Mouse (Mus musculus): ENCODE measurements around the gene Pin1.
"Not testable (repeated sequence)": the region's sequence is repeated elsewhere in the genome, so short reads cannot be mapped to it uniquely, and the experiment has no call there.

Gene Pin1

GRCm38 (mm10) chr9:20662325-20662724 is 10.4 kb downstream of the Pin1 start:
- DNase-seq (ENCODE audit: low spot score in 2 of 2), result peak; percentile 87 to 88

DNA sequence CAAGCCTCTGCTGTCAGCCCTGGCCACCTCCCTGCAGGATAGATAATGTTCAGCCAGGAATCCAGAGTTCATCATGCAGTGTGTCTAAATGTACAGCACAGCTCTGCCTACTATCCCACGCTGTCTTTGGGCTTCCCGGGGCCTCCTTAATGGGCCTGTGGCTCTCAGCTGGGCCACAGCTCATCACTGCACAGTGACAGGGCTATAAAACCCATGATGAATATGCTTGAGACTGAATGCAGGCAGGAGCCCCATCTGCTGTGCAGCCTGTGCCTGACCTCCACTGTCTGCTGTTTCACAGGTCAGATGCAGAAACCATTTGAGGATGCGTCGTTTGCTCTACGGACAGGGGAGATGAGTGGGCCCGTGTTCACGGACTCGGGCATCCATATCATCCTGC is 11.0 kb downstream of the Pin1 start:
- no peak for DNase-seq (ENCODE audit: low spot score in 2 of 2)

DNA sequence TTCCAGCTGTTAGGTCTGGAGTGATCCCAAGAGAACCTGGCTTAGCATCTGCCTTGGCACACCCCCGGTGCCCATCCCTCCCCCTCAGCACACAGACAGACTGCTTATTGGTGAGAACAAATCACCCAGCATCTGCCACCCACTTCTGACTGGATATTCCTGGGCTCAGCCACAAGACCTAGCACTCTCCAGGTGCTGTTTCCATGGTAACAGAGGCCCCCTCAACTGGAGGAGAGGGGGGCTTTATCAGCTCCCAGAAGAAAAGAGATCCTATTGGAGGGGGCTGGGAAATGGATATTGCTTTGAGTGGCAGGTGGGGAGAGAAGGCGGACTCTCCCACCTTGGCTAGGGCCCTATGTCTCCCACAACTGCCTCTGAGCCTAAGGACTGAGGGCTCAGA is 12.1 kb downstream of the Pin1 start:
- peak; percentile 78 to 81 for DNase-seq (ENCODE audit: low spot score in 2 of 2)

DNA sequence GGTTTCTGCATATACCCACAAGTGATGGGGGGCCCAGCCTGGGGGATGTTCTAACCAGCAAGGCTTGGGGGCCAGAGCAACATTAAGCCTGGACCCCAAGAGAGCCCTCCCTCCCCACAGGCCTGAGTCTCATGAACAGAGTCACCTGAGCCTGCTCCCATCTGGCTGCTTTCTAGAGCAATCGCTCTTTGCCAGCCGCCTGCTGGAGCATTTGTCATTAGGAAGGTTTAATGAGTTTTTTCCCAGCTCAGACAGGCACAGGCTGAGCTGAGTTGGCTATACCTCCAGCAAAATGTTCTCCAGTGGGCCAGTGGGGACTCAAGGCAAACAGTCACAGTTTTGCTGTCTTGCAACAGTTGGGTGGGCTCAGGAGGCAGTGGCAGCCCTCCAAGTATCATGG is 12.5 kb downstream of the Pin1 start:
- peak; percentile 57 to 66 for DNase-seq (ENCODE audit: low spot score in 2 of 2)

- DNase-seq (ENCODE audit: low spot score in 2 of 2), result no peak
Observed at GRCm38 (mm10) chr9:20664982-20665637, 13.2 kb downstream of the Pin1 start.

DNA sequence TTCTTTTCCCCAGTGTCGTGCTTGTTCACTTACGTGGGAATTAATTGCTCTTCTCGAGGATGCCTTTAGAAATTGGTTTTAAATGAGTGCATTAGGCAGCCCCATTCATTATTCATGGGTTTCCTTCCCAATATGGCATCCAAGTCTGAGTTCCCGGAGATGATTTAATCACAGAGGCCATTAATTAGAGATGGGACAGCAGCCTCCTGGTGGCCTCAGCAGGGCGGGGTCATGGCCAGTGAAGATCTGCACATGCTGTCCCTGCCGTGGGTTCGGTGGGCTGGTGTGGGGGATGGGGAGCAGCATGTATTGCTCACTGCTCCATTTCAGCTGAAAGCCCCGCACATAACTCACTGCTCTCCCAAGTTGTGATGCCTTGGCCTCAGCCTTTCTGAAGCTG is 14.0 kb downstream of the Pin1 start:
- DNase-seq (ENCODE audit: low spot score in 2 of 2), result no peak

DNA sequence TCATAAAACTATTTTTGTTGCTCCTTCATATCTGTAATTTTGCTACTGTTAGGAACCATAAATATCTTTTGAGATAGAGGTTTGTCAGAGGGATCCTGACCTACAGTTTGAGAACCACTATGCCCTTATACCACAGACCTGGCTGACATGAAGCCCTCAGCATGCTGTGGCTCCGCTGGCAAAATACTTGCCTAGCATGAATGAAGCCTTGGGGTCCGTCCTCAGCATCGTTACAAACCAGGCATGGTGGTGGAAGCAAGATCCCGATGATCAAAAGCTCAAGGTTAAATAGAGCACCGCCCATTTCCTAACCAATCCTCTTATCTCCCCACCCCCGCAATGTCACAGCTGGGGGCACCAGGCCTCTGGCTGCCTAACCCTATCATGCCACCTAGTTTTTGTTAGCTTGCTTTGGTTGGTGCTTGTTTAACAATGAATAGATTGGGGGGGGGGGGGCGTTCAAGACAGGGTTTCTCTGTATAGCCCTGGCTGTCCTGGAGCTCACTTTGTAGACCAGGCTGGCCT is 14.7 kb downstream of the Pin1 start:
- no peak for DNase-seq (ENCODE audit: low spot score in 2 of 2)

DNA sequence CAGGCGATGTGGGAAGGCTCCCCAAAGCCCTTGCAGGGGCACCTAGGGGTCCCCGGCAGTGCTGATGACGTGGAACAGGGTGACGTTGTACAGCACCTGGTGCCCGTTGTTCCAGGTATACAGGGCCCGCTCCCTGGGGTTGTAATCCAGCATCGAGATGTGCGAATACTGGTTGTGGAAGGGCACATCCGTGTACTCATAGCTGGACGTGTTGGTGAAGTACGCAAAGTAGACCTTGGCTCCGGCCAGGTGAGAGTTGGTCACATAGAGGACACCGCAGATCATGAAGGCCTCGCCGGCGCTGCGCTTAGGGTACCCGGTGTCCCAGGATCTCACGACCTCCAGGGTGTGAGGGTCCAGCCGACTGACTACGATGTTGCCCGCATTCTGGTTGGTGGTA is 16.2 kb downstream of the Pin1 start:
- no peak for DNase-seq (ENCODE audit: low spot score in 2 of 2)

- no peak for DNase-seq (ENCODE audit: low spot score in 2 of 2)
Observed at GRCm38 (mm10) chr9:20672047-20672446, 20.2 kb downstream of the Pin1 start.

DNA sequence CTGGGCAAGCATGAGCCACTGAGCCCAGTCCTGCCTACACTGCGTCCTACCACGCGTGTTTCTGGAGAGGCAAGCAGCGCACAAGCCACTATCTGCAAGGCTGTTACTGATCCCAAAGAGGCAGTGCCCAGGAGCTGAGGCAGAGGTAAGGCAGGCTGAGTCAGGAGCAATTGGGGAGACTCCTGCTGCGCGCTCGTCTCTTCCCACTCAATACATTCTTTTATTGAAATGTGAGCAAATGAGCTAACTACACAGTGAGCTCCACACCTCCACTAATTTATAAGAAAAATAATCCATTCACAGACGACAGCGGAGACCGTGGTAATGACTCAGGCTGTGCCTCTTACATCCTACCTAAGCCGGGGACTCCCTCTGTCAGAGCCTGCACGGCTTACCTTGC is 26.0 kb downstream of the Pin1 start:
- no peak for DNase-seq (ENCODE audit: low spot score in 2 of 2)

DNA sequence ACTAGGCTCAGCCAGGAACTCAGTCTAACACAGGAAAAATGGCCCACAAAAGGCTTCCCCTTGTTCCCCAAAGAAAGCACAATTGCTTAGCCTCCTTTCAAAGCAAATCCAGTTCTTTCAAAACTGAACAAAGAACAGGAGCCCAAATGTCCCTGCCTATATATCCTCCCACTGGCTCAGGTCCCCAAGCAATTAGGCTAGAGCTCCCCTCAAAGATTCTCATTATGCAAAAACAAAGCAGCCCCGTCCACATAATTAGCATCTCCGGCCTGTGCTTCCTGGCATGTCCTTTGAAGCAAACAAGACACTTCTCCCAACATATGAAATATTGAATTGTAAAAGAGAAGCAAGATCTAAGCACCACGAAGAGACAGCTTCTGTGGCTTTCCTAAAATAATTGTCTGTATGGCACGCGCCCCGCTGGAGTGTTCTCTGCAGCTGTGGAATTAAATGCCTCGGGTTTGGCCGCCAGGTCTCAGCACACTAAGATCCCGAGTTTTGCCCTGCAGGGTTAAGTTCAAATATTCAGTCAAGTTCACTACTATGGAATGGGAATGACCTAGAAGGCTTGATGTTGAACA is 28.6 kb downstream of the Pin1 start:
- DNase-seq (ENCODE audit: low spot score in 2 of 2), result no peak

DNA sequence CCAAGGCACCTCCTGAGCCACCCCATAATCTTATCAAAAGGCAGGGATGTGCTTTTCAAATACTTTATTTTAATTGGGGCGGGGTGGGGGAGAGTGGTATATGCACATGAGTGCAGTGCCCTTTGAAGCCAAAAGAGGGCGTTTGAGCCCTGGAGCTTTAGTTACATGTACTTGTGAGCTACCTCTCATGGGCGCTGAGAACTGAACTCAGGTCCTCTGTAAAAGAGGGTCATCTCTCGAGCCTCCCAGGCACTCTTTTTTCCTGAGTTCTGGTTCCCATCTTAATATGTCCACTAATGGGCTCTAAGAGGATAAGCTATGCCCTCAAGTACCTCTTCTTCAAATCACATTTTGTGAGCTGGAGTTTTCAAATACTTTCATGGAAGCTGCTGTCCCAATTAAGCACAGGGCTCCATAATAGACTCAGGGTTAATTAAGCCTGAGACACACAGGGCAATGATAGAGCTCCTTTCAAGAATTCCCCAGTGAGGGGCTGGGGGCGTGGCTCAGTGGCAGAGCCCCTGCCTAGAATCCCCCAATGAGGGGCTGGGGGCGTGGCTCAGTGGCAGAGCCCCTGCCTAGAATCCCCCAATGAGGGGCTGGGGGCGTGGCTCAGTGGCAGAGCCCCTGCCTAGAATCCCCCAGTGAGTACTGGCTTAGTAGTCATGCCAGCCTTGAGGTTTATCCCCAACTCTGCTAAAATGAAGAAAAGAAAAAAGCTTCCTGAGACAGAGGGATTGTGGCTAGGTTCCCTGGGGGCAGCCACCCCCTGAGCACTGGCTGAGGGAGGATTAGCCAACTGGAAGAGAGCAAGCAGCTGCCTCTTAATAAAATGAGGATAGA is 29.9 kb downstream of the Pin1 start:
- no peak for DNase-seq (ENCODE audit: low spot score in 2 of 2)

GRCm38 (mm10) chr9:20682389-20682722 is 30.5 kb downstream of the Pin1 start:
- peak in 1 of 2 experiments; percentile 67 for DNase-seq (ENCODE audit: low spot score in 2 of 2)

DNA sequence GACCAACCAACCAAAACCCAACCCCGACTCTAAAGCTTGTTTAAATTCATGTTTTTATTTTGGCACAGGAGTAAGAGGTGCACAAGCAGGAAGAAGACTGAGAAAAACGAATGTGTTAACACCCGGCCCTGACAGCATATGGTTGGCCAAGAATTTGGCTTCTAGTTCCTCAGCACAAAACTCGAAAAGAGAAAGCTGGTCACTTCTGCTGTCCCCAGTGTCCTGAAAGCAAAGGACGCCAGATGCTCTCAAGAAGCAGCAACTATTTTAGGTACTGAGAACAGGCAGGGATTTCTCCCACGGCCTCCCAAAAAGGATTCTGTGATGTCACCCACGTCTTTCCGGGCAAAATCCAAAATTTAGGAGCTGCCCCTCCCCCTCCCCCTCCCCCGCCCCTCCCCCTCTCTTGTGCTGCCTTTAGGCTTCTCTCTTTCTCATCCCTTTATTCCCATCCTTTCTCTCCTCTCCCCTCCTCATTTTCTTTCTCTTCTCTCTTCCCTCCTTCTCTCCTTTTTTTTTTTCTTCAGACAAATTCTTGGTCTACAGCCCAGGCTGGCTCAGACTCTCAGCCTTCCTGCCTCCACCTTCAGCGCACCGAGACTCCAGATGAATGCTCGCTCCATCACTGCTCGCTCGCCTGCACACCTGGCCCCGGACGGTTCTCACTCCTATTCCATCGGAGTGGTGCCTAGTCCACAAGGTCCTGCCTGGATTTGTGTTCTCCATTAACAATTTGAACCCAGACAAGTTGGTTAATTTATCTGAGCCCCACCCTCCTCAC is 33.4 kb downstream of the Pin1 start:
- peak; percentile 68 to 74 for DNase-seq (ENCODE audit: low spot score in 2 of 2)

- DNase-seq (ENCODE audit: low spot score in 2 of 2), result no peak
Observed at GRCm38 (mm10) chr9:20689403-20689802, 37.5 kb downstream of the Pin1 start.

DNA sequence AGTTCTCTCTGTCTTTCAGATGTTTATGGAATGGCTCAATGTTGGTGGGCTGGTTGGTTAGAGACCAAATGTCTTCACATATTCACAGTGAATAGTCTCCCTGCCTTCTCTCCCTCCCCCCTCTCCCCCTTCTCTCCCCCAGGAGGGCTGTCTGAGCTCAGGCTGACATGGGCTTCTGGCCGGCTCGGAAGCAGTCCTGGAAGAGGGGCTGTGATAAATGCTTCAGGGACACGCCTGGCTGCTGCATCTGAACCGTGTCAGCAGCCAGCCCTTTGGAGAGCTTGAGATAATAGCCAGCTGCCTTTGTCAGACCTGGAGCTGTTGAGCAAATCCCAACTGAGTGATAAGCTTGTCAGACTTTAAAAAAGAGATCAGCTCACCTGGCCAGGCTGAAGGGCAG is 38.0 kb downstream of the Pin1 start:
- no peak for DNase-seq (ENCODE audit: low spot score in 2 of 2)

GRCm38 (mm10) chr9:20690449-20690848 is 38.6 kb downstream of the Pin1 start:
- not testable (repeated sequence) for DNase-seq (ENCODE audit: low spot score in 2 of 2)

GRCm38 (mm10) chr9:20692863-20693262 is 41.0 kb downstream of the Pin1 start:
- no peak for DNase-seq (ENCODE audit: low spot score in 2 of 2)

GRCm38 (mm10) chr9:20694721-20695235 is 42.9 kb downstream of the Pin1 start:
- DNase-seq (ENCODE audit: low spot score in 2 of 2), result no peak

DNA sequence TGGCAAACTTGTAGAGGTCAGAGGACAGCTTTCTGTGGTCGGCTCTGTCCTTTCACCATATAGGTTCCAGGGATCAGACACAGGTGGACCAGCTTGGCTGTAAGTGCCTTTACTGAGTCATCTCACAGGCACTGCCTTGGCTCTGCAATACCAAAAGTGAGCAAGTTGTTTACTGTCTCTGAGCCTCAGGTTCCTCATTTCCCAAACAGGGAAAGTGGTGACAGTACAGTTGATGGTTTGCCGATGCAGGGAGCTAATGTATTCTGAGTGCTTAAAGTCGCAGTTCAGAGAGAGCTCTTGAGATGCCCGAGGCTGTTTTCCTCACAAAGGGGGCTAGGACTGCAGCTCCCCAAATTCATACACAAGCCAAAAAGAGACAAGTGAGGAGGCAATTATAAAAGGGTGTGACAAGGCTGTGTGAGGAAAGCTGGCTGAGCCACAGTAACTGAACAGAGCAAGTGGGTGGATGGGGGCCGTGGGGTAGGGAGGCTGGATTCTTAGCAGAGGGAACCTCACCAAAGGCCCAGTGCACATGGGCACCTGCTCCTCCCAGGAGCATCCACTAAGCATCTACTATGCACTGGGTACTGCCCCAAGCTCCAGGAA is 44.3 kb downstream of the Pin1 start:
- no peak for DNase-seq (ENCODE audit: low spot score in 2 of 2)

GRCm38 (mm10) chr9:20697466-20697865 is 45.6 kb downstream of the Pin1 start:
- DNase-seq (ENCODE audit: low spot score in 2 of 2), result no peak

Data from right cerebral cortex, adult 2 months (tissue).